Mouse (Mus musculus) hematopoietic stem cell, adult 5-6 weeks (primary cell): Measurements from ENCODE around the gene Fam72a. TPM values are rescaled to one million over a fixed set of nuclear protein-coding genes. Genes with fewer than 3 reads are reported as not detected.
A peak's percentile ranks its signal among the peaks of the same experiment; 100 is the strongest.

Experiments
- ATAC-seq, 2 experiments: fragments of 125-278 bp in 1 of 2; replicated peaks in 1 of 2; 2 replicates each; pipeline ENCODE4 v1.8.0; 2016 to 2017; ENCODE audit warnings: inconsistent platforms in 2 of 2, mild to moderate bottlenecking in 2 of 2, moderate number of reproducible peaks in 2 of 2, low read depth in 1 of 2, moderate TSS enrichment in 1 of 2; ENCODE audit not compliant: low FRiP score in 2 of 2, poor library complexity in 2 of 2, severe bottlenecking in 2 of 2, insufficient read depth in 1 of 2, low TSS enrichment in 1 of 2
- total RNA-seq: library from RNA; stranded (forward); fragments of 172-1452, 232-1000 nt; gene quantifications from 2 replicates; pipeline ENCODE4 v1.2.3, GENCODE M21; 2017

Fam72a gene
- total RNA-seq = 2.0 and 3.1 TPM in 2 replicates

DNA sequence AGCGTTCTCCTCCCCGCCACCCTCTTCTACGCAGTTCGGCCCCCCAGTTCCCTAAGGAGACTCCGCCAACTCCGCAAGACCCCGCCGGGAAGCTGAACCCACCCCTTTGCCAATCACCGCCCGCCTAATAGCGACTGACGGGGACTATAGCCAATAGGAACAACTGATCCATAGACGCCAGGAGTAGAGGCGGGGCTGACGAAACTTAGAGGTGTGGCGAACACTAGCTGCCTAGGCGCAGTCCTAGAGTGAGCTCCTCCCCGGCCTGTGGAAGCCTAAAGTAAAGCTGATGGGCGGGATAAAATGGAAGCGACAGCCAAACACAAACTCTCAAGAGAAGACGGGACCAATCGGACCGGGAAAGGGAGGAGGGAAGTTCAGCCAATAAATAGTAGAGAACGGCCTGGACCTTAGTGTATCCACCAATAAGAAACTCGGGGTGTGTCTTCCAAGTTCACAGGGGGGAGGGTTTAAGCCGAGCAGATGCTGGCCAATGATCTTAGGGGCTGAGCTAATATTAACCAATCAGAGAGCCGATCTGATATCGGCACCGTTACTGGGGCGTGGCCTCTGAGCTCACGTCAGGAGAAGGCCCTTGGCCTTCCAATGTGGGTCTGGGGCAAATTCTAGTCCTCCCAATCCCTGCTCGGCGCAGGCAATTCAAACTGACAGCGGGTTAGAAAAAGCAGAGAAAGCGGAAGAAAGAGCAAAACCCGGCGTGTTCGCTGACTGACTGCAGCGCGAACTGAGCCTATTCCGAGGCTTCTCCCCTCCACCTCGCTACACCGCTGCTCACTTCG is at the start of gene Fam72a, which contains the start of gene Srgap2:
Gene Fam72a (plus strand): TSS at position 623 of the 800 bp plus-strand sequence.
Gene Srgap2 (minus strand): TSS at position 72 of the 800 bp plus-strand sequence.
- peak; percentile 82 to 89 for ATAC-seq

DNA sequence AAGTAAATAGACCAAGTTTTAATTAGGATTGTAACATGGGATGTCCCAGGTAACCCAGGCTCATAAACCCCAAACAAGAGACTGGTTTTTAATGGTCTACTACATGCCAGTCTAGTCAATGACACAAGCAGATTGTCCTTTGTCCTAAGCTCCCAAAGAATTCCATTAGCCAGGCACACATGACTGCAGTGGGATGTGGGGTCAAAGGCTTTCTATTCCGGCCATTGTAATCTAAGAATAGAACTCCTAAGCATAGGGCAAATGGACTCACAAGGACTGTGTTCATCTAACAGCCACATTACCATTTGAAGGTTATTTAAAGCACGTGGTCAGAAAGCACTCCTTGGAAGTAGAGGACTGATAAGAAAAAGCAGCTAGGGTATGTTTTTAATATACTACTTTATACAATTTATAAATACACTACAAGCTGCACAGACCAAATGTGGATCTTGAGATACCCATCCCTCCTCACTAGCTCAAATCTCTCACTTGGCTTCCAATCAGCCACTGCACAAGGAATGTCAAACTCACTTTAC is 48.9 kb upstream of the Fam72a start:
- ATAC-seq = no peak

DNA sequence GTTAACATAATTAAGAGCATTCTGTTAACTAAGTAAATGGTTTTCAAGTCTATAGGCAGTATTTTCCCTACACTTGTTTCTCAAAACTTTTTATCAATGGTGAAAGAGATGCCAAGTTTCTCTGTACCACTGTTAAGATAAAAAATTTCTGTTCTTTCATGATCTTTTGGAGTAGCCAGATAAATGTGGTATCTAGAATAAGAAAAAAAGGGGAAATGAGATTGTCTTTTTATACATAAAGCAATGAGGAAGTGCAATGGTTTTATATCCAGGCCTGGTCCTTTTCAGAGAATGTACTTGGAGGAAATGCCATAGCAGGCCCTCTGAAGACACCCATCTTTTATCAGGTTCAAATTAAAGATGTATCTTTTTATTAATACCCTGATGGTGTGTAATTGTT is 46.3 kb upstream of the Fam72a start:
- ATAC-seq = peak; percentile 53 to 56; a peak in 3 of 4 replicates

DNA sequence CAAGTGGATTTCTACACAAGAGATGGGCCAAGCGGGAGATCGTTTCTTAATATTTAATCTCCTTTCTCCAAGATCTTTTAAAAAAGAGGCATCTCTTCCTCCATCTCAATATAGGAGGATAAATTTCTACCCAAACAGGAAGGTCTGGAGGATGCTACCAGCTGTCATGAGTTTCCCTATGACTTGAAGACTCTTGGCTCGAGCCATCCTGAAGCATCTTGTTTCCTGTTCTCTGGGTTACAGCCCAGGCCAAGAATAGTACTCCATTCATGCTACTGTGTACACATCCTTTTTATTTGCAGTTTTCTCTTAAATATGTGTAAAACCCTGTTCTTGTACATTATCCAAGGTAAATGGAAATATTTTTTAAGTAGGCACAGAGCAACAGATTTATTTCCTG is 45.5 kb upstream of the Fam72a start:
- ATAC-seq = no peak

DNA sequence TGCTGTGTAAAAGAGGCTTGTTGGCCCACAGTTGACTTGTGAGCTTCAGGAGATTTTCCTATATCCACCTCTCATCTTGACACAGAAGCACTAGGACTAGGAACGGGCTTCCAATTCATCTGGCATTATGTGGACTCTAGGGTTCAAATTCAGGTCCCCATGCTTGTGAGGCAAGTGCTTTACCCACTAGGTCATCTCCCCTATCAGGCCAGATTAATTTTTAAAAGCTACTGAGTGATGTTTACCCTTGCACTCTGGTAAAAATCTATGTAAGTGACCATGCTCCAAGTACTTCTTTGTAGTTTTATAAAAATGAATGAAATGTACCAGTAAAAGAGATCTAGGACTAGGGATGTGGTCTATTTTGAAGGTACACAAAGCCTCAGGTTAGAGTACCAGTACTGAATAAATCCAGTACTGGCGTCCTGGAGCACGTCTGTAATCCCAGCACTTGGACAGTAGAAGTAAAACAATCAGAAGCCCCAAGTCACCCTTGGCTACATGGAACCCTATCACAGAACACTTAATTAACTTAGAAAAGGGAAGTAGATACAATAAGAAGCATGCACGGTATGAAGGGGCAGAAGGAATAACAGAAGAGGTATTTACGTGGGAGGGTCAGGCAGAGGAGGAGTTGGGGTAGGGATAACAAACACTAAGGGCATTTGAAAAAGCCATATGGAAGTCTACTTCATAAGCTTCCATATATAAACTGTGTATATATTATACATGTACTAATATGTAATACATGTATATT is 41.4 kb upstream of the Fam72a start:
- no peak for ATAC-seq

DNA sequence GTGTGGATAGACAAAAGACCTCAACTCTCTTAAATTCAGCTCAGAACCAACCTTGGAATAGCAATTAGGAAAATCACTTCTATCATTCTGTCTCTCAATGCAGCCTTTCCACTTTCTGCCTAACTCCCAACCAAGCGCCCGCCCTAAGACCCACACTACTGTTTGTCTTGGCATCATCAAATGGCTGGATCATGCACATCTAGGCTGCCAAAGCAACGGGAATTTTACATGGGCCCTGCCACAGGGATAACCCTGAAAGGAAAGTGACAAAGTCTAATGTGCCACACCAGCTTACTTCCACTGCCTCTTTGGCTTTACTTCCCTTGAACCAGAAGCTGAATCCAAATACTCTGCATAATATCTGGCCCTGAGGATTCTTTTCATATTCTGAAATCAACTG is 38.4 kb upstream of the Fam72a start:
- no peak for ATAC-seq

DNA sequence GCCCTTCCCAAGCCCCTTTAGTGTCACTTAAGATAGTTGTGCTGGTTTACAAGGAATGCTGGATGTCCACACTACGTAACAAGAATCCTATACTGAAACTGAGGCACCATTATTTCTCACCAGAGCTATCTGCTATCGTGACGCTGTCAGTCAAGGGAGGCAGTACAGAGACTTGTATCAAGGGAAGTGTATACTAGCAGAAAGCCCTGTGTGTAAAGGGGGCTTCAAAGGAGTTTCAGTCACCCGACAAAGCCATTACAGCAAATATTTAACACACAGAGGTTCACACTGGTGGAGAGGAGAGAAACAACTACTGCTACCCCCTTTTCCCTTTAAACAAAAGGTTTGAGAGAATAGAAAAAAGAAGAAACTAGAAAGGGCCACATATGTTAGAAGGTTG is 36.1 kb upstream of the Fam72a start:
- no peak for ATAC-seq

DNA sequence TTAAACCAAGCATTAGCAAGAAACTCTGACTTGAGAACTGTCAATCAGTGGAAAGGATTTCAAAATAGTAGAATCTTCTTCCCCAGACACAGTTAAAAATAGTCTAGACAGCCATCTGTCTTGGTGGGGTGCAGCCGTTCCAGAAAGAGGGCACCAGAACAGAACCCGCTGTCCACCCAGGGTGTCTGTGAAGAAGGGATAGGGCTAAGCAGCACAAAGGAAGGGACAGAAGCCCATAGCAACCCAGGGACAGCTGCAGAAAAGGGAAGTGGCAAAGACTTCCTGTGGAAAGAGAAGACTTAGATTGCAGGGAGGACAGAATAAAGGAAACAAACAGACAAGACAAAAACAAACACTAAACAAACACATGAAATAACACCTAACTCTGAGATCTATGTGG is 35.3 kb upstream of the Fam72a start:
- ATAC-seq = peak; percentile 59 to 68; a peak in 2 of 4 replicates

DNA sequence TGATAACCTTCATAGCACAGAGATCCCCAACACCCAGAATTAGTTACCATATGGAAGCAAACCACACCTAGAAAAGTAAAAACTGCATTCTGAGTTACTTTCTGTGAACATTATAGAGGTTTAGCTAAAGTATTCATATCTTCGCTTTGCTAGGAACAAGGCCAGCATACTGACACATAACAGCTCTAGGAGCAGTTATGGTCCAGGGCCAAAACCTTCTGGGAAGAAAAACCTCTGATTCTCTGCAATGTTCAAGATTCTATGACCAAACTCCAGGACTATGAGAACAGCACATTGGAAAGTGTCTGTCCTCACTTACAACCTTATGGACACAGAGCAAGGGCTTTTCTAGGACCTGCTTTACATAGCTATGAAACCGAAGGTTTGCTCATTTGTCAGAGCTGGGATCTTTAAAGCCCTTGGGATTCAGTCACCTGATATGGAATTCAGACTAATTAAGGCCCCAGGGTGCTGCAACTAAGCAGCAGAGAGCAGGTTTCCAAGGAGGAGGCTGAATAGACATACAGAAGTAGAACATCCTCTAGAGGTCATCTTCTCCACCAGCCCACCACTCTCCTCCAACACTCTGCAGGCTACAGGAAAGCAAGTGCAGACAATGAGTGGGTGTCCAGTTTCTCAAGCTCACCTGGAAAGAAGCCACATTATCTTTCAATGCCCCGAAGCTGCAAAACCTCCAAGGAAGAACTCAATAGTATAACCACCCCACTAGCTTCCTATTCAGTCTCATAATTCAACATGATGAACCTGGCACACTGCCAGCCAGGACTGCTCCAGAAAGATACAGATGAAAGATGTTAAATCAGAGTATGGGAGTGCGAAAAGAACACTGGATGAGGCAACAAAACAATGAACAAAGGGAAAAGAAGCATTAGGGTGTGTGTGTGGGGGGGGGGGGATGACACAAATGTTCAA is 33.5 kb upstream of the Fam72a start:
- ATAC-seq = no peak

DNA sequence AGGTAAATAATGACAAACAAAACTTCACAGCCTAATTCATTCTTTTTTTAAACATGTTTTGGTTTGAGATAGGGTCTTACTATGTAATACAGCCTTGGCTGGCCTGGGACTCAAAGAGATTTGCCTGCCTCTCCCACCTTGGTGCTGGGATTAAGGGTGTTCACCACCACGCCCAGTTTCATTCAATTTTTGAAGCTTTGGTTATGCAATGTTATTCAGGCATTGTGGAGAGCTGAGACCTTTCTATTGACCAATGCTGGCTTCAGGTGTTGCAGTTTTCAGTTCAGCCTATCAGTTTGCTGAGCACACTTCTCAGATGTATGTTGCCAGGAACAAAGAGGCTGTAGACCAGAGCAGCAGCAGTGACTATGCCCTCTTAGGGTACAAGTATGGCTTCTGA is 29.5 kb upstream of the Fam72a start:
- ATAC-seq = no peak

DNA sequence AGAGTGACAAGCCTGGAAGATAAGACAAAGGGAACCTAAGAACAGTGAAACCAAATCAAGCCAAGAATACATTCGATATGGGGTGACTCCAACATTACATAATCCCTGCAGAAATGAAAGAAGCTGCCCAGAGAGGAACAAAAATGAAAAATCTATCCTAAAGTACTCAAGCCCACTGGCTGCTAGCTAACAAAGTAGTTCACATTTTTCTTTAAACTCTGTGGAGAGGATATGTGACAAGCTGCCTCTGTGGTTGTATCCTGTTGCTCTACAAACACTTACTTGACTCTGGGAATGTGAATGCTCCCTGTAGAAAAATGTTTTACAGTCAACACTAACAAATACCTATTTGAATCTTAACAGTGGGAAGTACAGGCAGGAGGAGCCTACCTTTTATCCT is 26.0 kb upstream of the Fam72a start:
- ATAC-seq = no peak

DNA sequence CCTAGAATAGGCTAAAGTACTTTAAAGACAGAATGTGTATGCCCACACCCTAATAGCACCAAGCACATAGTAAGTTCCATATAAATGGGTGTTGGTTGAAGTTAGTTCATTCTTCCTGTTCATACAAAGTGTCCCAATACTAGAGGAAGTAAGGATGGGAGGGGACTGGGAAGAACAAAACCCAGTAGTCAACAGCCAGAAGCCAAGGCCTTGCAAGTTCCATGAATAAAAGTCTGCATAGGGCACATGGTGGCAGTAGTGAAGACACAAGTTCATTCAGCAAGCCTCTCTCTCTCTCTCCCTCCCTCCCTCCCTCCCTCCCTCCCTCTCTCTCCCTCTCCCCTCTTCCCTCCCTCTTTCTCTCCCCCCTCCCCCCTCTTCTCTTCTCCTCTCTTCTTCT is 16.6 kb upstream of the Fam72a start:
- ATAC-seq = no peak

DNA sequence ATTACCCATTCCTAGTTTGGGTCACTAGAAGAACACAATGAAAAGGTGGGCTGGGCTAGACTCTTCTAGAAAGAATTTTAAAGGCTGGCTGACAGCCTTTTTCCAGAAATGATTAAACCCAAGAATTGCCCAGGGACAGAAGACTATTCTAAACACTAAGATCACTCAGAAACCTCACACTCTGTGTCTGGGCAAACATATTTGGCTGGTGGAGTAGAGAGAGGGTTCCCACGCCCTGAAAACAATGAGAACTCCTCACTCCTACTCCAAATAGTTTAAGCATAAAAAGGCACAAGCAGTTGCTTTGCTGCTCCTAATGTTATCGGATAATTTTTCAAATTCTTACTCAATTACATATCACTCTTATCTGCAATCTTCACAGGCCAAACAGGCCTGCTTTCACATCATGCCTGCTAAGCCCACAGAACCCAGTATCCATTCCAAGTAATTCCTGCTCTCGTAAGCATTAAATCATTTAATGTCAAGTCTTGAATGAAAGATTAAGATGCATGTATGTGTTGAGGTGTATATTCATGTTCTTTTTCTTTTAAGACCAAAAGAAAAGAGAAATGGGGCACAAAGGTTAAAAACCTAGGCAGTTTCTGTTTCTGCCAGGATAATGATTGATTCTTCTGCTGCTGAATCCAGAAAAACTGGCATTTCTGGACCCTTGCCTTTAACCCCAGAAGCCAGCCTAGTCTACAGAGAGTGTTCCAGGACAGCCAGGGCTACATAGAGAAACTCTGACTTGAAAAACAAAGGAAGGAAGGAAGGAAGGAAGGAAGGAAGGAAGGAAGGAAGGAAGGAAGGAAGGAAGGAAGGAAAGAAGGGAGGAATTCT is 15.8 kb upstream of the Fam72a start:
- no peak for ATAC-seq

DNA sequence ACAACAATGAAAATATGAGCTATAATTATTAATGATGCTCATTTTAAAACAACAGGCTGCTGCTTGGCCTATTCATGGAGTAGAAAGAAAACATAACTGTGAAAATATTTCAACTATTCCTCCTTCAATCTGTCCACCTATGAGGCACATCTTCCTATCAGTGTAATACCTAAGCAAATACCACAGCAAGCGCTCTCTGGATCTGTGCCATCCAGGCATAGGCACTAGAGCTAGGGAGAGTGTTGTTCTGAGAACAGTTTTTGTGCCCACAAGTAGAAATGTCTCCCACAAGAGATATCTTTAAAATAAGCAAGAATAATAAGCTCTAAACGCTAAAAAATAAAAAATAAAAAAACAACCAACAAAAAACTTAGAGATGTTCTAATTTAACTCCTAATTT is 14.6 kb upstream of the Fam72a start:
- no peak for ATAC-seq

DNA sequence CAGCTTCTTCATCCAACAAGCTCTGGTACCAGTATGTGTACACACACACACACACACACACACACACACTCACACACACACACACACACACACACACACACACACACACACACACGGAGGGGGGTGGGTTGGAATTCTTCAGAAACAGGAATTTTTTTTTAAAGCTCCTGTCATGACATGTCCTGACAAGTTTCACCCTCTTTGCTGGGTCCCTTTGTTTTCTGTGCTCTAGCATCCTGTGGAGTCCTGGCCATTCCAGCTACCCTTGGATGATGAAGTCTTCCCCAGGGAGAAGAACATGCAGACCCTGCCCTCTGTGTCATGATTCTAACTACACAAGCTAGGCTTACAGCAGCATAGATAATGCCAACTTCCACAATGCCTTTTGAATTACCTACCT is 13.5 kb upstream of the Fam72a start:
- ATAC-seq = no peak

DNA sequence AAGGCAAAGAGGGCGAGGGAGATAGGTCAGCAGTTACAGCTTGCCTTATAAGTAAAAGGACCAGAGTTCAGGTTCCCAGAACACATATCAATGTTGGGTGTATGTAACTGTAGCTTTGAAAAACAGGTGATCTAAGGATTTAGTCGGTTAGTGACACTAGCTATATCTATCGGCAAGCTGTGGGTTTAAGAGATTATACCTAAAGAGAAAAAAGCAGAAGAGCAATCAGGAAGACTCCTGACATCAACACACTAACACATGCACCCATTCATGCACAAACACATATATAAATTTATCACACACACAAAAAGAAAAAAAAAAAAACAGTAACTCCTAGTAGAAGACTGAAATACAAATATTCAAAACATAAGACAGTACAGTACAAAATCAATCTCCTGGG is 11.1 kb upstream of the Fam72a start:
- ATAC-seq = no peak

DNA sequence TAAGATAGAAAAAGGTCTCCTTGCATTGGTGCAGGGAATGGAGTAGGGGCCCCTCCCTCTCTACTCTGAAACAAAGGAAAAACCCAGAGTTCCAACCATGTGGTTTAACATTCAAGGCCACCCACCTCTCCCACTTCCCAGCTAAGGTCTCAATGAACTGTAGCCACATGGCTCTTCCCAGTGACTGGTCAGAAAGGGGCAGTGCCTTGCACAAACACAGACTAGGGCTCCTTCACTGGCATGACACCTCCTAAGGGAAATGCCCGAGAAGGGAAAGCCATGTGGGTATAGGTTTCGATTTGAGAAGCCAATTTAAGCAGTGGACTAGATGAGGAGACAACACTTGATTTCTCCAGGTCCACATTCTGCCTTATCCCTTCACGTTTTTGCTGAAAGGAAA is 3.9 kb upstream of the Fam72a start:
- no peak for ATAC-seq
